Mouse (Mus musculus) E14TG2a.4 (cell line): Measurements from ENCODE around the gene Cdk2ap2.

Experiments
- CTCF ChIP-seq: conservative IDR thresholded peaks from 2 replicates; pipeline ENCODE4 v1.5.1; 2014; ENCODE audit warnings: low read length
- NANOG ChIP-seq: IDR thresholded peaks from 2 replicates; pipeline ENCODE4 v1.6.1; 2014; ENCODE audit warnings: borderline replicate concordance, low read length, mixed read lengths

GRCm38 (mm10) chr19:4106654-4107053, 9.7 kb downstream of the Cdk2ap2 start:
- TF ChIP-seq CTCF (no peak), NANOG (no peak)
